Mouse (Mus musculus) urinary bladder, postnatal 10 days (tissue): ENCODE measurements around the gene Cog2.

Experiments used
- DNase-seq: peaks from one replicate; pipeline ENCODE4 v3.0.0; 2022; ENCODE audit warnings: low spot score

Gene Cog2

DNA sequence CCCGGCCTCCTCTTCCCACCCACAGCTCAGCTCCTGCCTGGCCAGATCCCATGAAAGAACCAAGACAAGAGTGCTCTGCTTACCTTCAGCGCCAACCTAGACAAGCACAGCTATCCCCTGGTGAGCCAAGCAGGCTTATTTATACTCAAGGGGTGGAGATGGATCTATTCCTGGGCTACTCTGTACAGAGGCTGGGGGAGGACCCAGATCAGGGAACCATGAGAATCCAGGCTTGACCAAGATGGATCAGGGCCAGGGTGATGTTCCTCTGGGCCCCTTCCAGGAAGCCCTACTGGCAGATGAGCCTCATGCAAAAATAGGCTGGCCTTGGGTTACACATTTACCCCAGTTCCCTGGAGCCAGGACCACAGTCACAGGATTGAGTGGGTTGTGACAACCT, 49.0 kb downstream of the Cog2 start, which contains the start of gene Agt:
Agt (minus strand) TSS at position 114 of the 400 bp plus-strand sequence.
- no peak for DNase-seq

GRCm38 (mm10) chr8:124571732-124572429, 51.3 kb downstream of the Cog2 start:
- DNase-seq, result no peak

DNA sequence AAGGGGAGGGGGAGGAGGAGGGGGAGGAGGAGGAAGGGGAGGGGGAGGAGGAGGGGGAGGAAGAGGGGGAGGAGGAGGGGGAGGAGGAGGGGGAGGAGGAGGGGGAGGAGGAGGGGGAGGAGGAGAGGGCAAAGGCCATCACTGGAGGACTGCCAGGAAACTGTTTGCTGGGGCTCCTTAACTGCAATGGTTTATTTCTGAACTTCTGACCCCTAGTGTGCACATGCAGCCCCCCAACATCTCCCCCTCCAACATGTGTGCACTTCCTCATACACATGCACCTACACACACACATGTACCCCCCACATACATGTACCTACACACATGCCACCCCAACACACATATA, 51.8 kb downstream of the Cog2 start:
- DNase-seq, result no peak

GRCm38 (mm10) chr8:124573552-124574340, 53.2 kb downstream of the Cog2 start:
- peak; percentile 76 for DNase-seq

- no peak for DNase-seq
These were observed 55.2 kb downstream of the Cog2 start, which contains the start of gene Capn9 for GRCm38 (mm10) chr8:124575811-124576210. Gene Capn9 (plus strand): TSS chr8:124576111.

DNA sequence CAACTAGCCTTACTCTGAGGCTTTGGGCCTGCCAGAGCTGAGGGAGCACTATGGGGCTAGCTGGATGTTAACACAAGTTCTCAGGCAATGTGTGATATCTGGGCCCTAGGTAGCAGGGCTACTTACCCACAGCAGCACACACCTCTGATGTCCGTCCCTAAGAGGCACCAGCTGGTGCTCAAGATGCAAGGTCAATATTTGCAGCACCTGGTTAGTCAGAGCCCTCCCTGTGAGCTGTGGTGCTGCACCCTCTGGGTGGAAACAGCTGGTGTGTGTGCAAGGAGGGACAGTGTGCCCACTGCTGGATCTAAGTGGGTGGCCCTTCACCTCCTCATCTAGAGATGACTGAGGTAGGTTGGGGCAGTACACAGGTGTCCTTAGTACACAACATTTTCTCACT, 56.2 kb downstream of the Cog2 start:
- DNase-seq, result no peak

- no peak for DNase-seq
These were observed 65.3 kb downstream of the Cog2 start for GRCm38 (mm10) chr8:124585718-124586425.

DNA sequence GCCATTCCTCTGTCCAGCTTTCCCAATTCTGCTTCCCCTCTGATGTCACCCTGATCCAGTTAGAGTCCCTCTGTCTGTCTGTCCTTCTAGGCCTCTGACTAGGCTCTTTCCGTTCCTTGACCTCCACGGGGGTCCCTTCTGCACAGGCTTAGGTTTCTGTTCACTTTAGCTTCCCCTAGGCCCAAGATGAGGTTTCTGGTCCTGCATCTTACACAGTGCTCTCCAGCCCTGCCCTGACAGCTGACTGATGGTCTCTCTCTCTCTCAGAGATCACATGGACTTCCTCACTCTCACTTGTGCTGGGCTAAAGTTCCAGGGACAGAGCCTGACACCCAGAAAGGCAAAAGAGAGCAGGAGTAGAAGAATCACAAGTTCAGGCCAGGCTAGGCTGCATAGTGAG, 66.0 kb downstream of the Cog2 start:
- DNase-seq, result no peak

- no peak for DNase-seq
These were observed 68.8 kb downstream of the Cog2 start for GRCm38 (mm10) chr8:124589393-124589792.
